ENCODE assay signal across 8 mouse cellular contexts in the genomic region with DNA sequence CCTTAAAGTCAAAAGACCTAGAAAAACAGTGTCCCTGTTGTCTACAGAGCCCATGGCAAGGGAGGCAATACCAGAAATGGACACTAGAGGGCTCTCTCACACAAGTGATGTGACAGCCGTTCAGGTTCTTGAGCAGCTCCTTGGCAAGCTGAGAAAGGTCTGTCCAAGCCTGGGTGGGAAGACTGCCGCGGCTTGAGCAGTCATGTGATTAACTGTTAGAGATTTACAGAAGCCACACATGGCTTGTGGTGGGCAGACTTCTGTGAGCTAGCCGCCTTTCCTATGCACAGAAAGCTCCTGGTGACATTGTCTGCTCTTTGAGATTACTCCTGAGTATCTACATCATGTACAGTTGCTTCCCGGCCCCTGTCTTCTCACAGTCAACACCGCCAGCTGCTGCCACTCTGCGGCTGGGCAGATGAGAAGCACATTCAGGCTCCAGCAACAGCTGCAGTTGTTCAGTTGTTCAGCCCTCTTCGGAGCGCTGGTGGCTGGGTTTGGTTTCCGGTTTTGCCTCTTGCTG.
DNase-seq lines count a peak whose midpoint lies in the region; ATAC-seq and TF ChIP-seq lines count a peak whose summit lies in the region.

No protein-coding gene starts in this region.

- H3K9ac ChIP-seq in embryonic facial prominence, embryonic 15.5 days = no peak overlapping the region
- no peak overlapping the region for H3K9ac ChIP-seq in limb, embryonic 13.5 days

- no peak overlapping the region for H3K27ac ChIP-seq in bone marrow, adult 2 months (ENCODE audit: control insufficient read depth, insufficient read depth, low read depth, low read length, poor library complexity)
- peak overlapping the region; percentile 22; the same call in 1 of the 2 replicates for H3K27ac ChIP-seq in embryonic facial prominence, embryonic 15.5 days (replicated peaks)
- H3K27ac ChIP-seq in limb, embryonic 13.5 days = no peak overlapping the region

- 13% methylated on average over 10 of the region's 10 CpGs for WGBS in bone marrow, adult 2 months
- WGBS in embryonic facial prominence, embryonic 15.5 days = 25% methylated on average over 10 of the region's 10 CpGs
- 40% methylated on average over 10 of the region's 10 CpGs for WGBS in limb, embryonic 13.5 days

- no peak overlapping the region for H3K4me3 ChIP-seq in bone marrow, adult 2 months (replicated peaks; ENCODE audit: control insufficient read depth, low read depth, low read length)
- peak overlapping the region; percentile 16; the same call in 1 of the 2 replicates for H3K4me3 ChIP-seq in embryonic facial prominence, embryonic 15.5 days (replicated peaks)
- H3K4me3 ChIP-seq in limb, embryonic 13.5 days = no peak overlapping the region

- peak; percentile 63 for ATAC-seq in embryonic facial prominence, embryonic 15.5 days (ENCODE audit: insufficient number of reproducible peaks, low FRiP score, low TSS enrichment, low read depth)
- ATAC-seq in limb, embryonic 13.5 days (ENCODE audit: low FRiP score, low read depth) = peak; percentile 76
- peak; percentile 86 for ATAC-seq in monocyte, adult 5-6 weeks (replicated peaks; ENCODE audit: insufficient number of reproducible peaks, low FRiP score, low TSS enrichment, poor library complexity, severe bottlenecking)

- TF ChIP-seq CTCF in bone marrow, adult 2 months (IDR thresholded peaks at IDR 0.05; ENCODE audit: control insufficient read depth, insufficient read depth, low read length) = peak; percentile 80

- DNase-seq in B cell, adult 2 months = peak; percentile 84 to 85
- peak; percentile 63 to 83 for DNase-seq in heart, adult 9 months (ENCODE audit: low spot score in 2 of 2)
- DNase-seq in kidney, adult 9 months = peak; percentile 96
- peak; percentile 62 to 64 for DNase-seq in spleen, postnatal 36 days (ENCODE audit: low spot score in 2 of 2)

- H3K36me3 ChIP-seq in embryonic facial prominence, embryonic 15.5 days = no peaks in the 10 kb centered on the region
- H3K36me3 ChIP-seq in limb, embryonic 13.5 days = no peaks in the 10 kb centered on the region

- peak overlapping the region; percentile 31 for H3K4me2 ChIP-seq in embryonic facial prominence, embryonic 15.5 days (replicated peaks)
- H3K4me2 ChIP-seq in limb, embryonic 13.5 days (replicated peaks) = peak overlapping the region; percentile 7; the same call in 1 of the 2 replicates

- no peaks in the 10 kb centered on the region for H3K4me1 ChIP-seq in bone marrow, adult 2 months (ENCODE audit: control insufficient read depth, insufficient read depth, low read length)
- peaks cover 4% of the 10 kb centered on the region; the same call in 1 of the 2 replicates for H3K4me1 ChIP-seq in embryonic facial prominence, embryonic 15.5 days
- H3K4me1 ChIP-seq in limb, embryonic 13.5 days = no peaks in the 10 kb centered on the region

- H3K27me3 ChIP-seq in embryonic facial prominence, embryonic 15.5 days = no peaks in the 10 kb centered on the region
- H3K27me3 ChIP-seq in limb, embryonic 13.5 days = no peaks in the 10 kb centered on the region

- H3K9me3 ChIP-seq in embryonic facial prominence, embryonic 15.5 days (replicated peaks) = no peaks in the 10 kb centered on the region
- H3K9me3 ChIP-seq in limb, embryonic 13.5 days = no peaks in the 10 kb centered on the region

- TF ChIP-seq POLR2A in bone marrow, adult 2 months (IDR thresholded peaks at IDR 0.05; ENCODE audit: borderline replicate concordance, control insufficient read depth, low read depth, low read length) = no peak
